Mouse (Mus musculus): ENCODE measurements at regions not wholly inside any gene's neighbourhood (a gene's known extent, or its start where the extent isn't known, plus 50 kb on each side); places are given as distances from the start of the nearest gene placed in this dataset.
A peak's percentile ranks its signal among the peaks of the same experiment; 100 is the strongest.

DNA sequence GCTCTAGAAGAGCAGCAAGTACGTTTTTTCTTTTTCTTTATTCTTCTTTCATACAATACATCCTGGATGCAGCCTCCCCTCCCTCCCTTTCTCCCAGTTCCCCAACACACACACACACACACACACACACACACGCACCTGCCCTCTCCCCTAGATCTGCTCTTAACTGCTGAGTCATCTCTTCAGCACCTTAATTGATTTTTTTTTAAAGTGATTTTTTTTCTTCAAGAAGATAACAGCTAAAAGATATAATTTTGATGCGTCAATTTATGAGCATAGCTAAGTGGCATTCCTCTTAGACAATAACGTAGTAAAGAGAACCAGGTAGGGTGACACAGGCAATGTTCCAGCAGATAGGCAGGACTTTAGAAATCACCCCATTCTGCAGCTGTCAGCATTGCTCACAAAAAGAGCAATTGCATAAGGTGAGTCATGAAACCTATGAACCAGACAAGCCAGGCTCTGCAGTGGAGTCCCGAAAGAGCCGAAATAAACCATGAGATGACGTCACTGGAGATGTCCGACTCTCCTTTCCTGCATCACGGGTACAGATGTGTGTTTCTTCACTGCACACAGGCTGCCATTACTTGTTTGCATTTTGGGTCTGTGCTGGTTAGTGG is 63.9 kb upstream of the Tnrc6a start:
- no peak overlapping the region for H3K9ac ChIP-seq (replicated peaks; ENCODE audit: low read length)
- no peak for TF ChIP-seq CTCF (IDR thresholded peaks at IDR 0.05; ENCODE audit: low read depth)
- DNase-seq (ENCODE audit: low spot score) = no peak
- no peak overlapping the region for H3K27ac ChIP-seq
- no peaks in the 10 kb centered on the region for H3K9me3 ChIP-seq (ENCODE audit: low read length)
- WGBS = 84% methylated on average over 9 of the region's 9 CpGs
- peaks cover 11% of the 10 kb centered on the region for H3K4me1 ChIP-seq (ENCODE audit: insufficient read depth, low read length)
- no peaks in the 10 kb centered on the region for H3K36me3 ChIP-seq (ENCODE audit: insufficient read depth, low read length)
- H3K4me2 ChIP-seq (ENCODE audit: low read depth, low read length) = no peak overlapping the region
- H3K4me3 ChIP-seq (ENCODE audit: low read length) = no peak overlapping the region
- no peak for ATAC-seq
- H3K27me3 ChIP-seq (ENCODE audit: insufficient read depth, low read length) = no peaks in the 10 kb centered on the region

DNA sequence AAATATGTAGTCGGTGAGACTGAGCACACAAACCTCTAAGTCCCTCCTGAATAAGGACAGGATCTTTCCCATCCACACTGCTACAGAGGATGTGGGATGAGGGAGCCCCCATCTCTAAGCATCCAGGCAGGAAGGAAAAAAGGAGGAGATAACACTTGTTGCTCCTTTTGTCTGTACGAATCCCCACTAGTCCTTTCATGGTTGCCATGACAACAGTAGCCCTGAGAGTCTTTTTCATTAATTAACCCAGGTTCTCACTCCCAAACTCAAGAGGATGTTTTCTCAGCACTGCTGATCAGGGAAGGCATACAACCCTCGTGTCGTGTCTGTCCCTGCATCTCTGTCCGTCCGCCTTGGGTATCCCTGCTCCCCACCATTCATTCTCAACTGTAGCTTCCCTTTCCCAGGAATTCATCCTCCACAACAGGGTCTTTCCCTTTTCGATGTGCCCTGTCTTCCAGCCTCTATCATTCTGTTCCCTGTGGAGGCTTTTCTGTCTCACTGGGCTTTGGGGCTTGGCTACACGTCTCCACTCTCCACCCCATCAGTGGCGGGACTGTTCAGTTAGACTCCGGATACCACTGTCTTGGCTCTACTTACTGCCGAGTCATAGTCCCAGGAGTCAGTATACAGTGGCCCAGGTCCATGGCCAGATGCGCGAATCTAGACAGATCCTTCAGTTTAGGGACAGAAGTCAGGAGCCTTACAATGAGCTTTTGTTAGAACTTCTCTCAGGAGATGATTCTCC is 60.2 kb upstream of the Tnrc6a start:
- Histone ChIP-seq H3K9ac (replicated peaks; ENCODE audit: low read length) (no peak overlapping the region), H3K9me3 (ENCODE audit: low read length) (no peaks in the 10 kb centered on the region), H3K27me3 (ENCODE audit: insufficient read depth, low read length) (no peaks in the 10 kb centered on the region), H3K36me3 (ENCODE audit: insufficient read depth, low read length) (no peaks in the 10 kb centered on the region), H3K4me3 (ENCODE audit: low read length) (no peak overlapping the region), H3K4me2 (ENCODE audit: low read depth, low read length) (peak overlapping the region; percentile 3; the same call in 1 of the 2 replicates), H3K27ac (peak overlapping the region; percentile 41; the same call in 1 of the 2 replicates), H3K4me1 (ENCODE audit: insufficient read depth, low read length) (peaks cover 11% of the 10 kb centered on the region)
- peak; percentile 77 for DNase-seq (ENCODE audit: low spot score)
- peak; percentile 61 for ATAC-seq
- 25% methylated on average over 13 of the region's 13 CpGs for WGBS
- no peak for TF ChIP-seq CTCF (IDR thresholded peaks at IDR 0.05; ENCODE audit: low read depth)

DNA sequence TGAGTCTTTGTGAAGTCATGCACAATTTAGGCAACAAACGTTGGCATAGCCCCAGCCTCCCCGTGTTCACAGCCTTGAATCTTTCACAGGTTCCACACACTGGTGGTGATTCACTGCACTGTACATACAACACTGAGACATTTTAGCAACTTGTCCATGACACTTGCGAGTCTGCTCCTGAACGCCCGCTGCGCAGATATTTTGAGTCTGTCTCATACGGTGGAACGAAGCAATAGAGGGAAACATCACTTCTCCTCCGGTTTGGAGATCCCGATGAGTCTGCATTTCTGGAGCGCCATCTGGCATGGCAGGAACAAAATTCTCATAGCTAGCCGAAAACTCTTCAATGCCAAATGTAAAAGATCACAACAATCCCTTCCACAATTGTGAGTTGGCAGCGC is 57.7 kb upstream of the Tnrc6a start:
- Histone ChIP-seq H3K27me3 (ENCODE audit: insufficient read depth, low read length) (no peaks in the 10 kb centered on the region), H3K4me3 (ENCODE audit: low read length) (no peak overlapping the region), H3K27ac (no peak overlapping the region), H3K9ac (replicated peaks; ENCODE audit: low read length) (no peak overlapping the region), H3K9me3 (ENCODE audit: low read length) (no peaks in the 10 kb centered on the region), H3K4me1 (ENCODE audit: insufficient read depth, low read length) (peaks cover 19% of the 10 kb centered on the region), H3K4me2 (ENCODE audit: low read depth, low read length) (peak overlapping the region; percentile 27; the same call in 1 of the 2 replicates), H3K36me3 (ENCODE audit: insufficient read depth, low read length) (no peaks in the 10 kb centered on the region)
- 66% methylated on average over 13 of the region's 13 CpGs for WGBS
- DNase-seq (ENCODE audit: low spot score) = peak; percentile 38
- no peak for TF ChIP-seq CTCF (IDR thresholded peaks at IDR 0.05; ENCODE audit: low read depth)
- ATAC-seq = no peak

DNA sequence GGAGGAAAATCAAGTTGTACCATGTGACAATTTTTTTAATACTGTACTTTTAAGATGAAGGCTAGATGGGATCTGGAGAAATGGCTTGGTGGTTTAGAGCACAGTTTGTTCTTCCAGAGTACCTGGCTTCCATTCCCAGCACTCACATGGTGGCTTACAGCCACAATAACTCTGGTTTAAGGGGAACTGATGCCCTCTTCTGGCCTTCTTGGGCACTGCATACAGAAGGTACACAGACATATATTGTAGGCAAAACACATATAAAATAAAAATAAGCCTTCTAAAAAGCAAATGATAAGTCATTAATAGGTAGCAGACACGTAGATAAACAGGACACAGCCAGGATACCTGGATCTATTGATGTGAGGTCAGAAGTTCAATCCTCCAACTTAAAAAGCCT is 56.3 kb upstream of the Tnrc6a start:
- peaks cover 19% of the 10 kb centered on the region for H3K4me1 ChIP-seq (ENCODE audit: insufficient read depth, low read length)
- H3K9ac ChIP-seq (replicated peaks; ENCODE audit: low read length) = no peak overlapping the region
- ATAC-seq (no peak), DNase-seq (ENCODE audit: low spot score) (no peak)
- no peak overlapping the region for H3K4me3 ChIP-seq (ENCODE audit: low read length)
- no peak overlapping the region for H3K27ac ChIP-seq
- TF ChIP-seq CTCF (IDR thresholded peaks at IDR 0.05; ENCODE audit: low read depth) = peak; percentile 25; the same call in 1 of the 2 replicates
- H3K4me2 ChIP-seq (ENCODE audit: low read depth, low read length) = no peak overlapping the region
- no peaks in the 10 kb centered on the region for H3K9me3 ChIP-seq (ENCODE audit: low read length)
- 93% methylated on average over 1 of the region's 1 CpGs for WGBS
- H3K27me3 ChIP-seq (ENCODE audit: insufficient read depth, low read length) = no peaks in the 10 kb centered on the region
- no peaks in the 10 kb centered on the region for H3K36me3 ChIP-seq (ENCODE audit: insufficient read depth, low read length)

DNA sequence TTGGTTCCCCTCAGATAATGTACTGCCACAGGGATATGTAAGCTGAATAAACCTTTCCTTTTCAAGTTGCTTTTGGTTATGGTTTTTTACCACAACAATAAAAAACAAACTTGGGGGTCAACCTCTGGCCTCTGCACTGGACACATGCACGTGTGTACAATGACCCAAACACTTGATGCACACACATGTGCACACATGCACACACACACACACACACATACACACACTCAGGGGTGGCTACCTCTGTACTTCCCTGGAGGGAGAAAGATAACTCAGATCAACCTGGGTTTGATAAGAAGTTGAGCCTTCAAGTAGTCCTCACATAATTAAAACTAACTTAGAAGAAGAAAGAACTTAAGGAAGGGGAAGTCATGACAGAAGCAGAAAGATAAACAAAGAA is 55.4 kb upstream of the Tnrc6a start:
- TF ChIP-seq CTCF (IDR thresholded peaks at IDR 0.05; ENCODE audit: low read depth) = no peak
- Histone ChIP-seq H3K4me1 (ENCODE audit: insufficient read depth, low read length) (peaks cover 14% of the 10 kb centered on the region), H3K4me2 (ENCODE audit: low read depth, low read length) (no peak overlapping the region), H3K9ac (replicated peaks; ENCODE audit: low read length) (no peak overlapping the region), H3K36me3 (ENCODE audit: insufficient read depth, low read length) (no peaks in the 10 kb centered on the region), H3K4me3 (ENCODE audit: low read length) (no peak overlapping the region), H3K9me3 (ENCODE audit: low read length) (no peaks in the 10 kb centered on the region), H3K27ac (no peak overlapping the region), H3K27me3 (ENCODE audit: insufficient read depth, low read length) (no peaks in the 10 kb centered on the region)
- WGBS = 48% methylated on average over 1 of the region's 1 CpGs
- ATAC-seq = no peak
- DNase-seq (ENCODE audit: low spot score) = no peak

DNA sequence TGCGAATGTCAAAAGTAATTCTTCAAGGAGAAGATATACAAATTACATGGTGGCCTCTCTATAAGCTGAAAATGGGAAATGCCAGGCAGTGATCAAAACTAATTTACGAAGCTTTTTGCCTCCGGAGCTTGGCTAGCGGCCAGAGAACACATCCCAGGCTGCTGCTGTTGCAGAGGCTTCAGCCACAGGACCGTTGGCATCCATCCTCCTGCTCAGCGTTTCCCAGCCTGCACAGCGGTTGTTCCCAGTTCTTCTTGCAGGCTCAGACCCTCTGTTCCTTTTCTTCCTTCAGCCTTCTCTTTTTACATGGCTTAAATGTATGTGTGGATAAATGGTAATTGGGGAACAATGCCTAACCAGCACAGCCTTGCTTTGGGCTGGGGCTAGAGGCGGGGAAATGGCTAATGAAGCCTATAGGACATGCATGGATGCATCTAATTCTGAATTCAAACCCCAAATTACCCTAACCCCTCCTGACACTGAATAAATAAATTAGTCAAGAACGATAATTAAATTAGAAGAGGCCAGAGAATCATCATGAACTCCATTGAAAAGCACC is 54.9 kb upstream of the Tnrc6a start:
- Histone ChIP-seq H3K36me3 (ENCODE audit: insufficient read depth, low read length) (no peaks in the 10 kb centered on the region), H3K9me3 (ENCODE audit: low read length) (no peaks in the 10 kb centered on the region), H3K4me2 (ENCODE audit: low read depth, low read length) (no peak overlapping the region), H3K27me3 (ENCODE audit: insufficient read depth, low read length) (no peaks in the 10 kb centered on the region), H3K4me3 (ENCODE audit: low read length) (no peak overlapping the region), H3K4me1 (ENCODE audit: insufficient read depth, low read length) (peaks cover 9% of the 10 kb centered on the region), H3K9ac (replicated peaks; ENCODE audit: low read length) (0 out of 2 replicates have a peak overlapping the region, but pooled peaks have one; percentile 22), H3K27ac (peak overlapping the region; percentile 68)
- peak; percentile 87 for DNase-seq (ENCODE audit: low spot score)
- peak; percentile 67 for ATAC-seq
- WGBS = 13% methylated on average over 9 of the region's 9 CpGs
- TF ChIP-seq CTCF (IDR thresholded peaks at IDR 0.05; ENCODE audit: low read depth) = no peak
